Mouse (Mus musculus) midbrain, embryonic 16.5 days (tissue): ENCODE measurements around the gene Tmem131. TPM values are rescaled to one million over a fixed set of nuclear protein-coding genes. Genes with fewer than 3 reads are reported as not detected.

Experiments used
- ATAC-seq: fragments of 200-750 bp; cut with Nextera tagmentation; 2 replicates; pipeline ENCODE4 v1.8.0; 2017; ENCODE audit warnings: moderate TSS enrichment
- H3K27ac ChIP-seq: fragments of 300-500 bp; sonication (generic); 2 replicates; pipeline ENCODE4 v1.5.1; 2014; ENCODE audit warnings: mild to moderate bottlenecking, low read length, mixed read lengths
- H3K27me3 ChIP-seq: fragments of 300-500 bp; sonication (generic); 2 replicates; pipeline ENCODE4 v1.6.1; 2014; ENCODE audit warnings: low read depth, low read length, mixed read lengths; ENCODE audit not compliant: control insufficient read depth, insufficient read depth
- H3K36me3 ChIP-seq: fragments of 300-500 bp; sonication (generic); 2 replicates; pipeline ENCODE4 v1.6.1; 2014; ENCODE audit warnings: mild to moderate bottlenecking, low read length, moderate library complexity, mixed read lengths; ENCODE audit not compliant: control insufficient read depth, insufficient read depth
- H3K4me1 ChIP-seq: fragments of 300-500 bp; sonication (generic); 2 replicates; pipeline ENCODE4 v1.6.1; 2014; ENCODE audit warnings: mild to moderate bottlenecking, low read length, mixed read lengths; ENCODE audit not compliant: control insufficient read depth, insufficient read depth
- H3K4me2 ChIP-seq: fragments of 300-500 bp; sonication (generic); 2 replicates; pipeline ENCODE4 v1.6.1; 2014; ENCODE audit warnings: mild to moderate bottlenecking, low read length, mixed read lengths
- H3K4me3 ChIP-seq: fragments of 300-500 bp; sonication (generic); 2 replicates; pipeline ENCODE4 v1.5.1; 2014; ENCODE audit warnings: low read depth, mild to moderate bottlenecking, low read length, moderate library complexity, mixed read lengths
- H3K9ac ChIP-seq: fragments of 300-500 bp; sonication (generic); 2 replicates; pipeline ENCODE4 v1.6.1; 2014; ENCODE audit warnings: low read depth, low read length, mixed read lengths
- H3K9me3 ChIP-seq: fragments of 300-500 bp; sonication (generic); replicated peaks from 2 replicates; pipeline ENCODE4 v1.6.1; 2014; ENCODE audit warnings: mild to moderate bottlenecking, low read length, mixed read lengths; ENCODE audit not compliant: control insufficient read depth, poor library complexity, severe bottlenecking
- WGBS: fragments of 180-500 bp; shearing (Covaris S2); extraction: QIAGEN DNeasy Blood & Tissue Kit; methylation state at CpG from one replicate; pipeline ENCODE4 v1.1.7; 2014; 5-methylcytosine and 5-hydroxymethylcytosine counted together
- polyA plus RNA-seq: library from polyadenylated mRNA; unstranded; fragments of >200 nt; fragmentation: Nextera tagmentation; extraction: Ambion mirVana; gene quantifications from 2 replicates; pipeline ENCODE4 v1.2.1, GENCODE M21; 2015

Gene Tmem131
- polyA plus RNA-seq, 1 experiment from 2014 or later, result 14.0 TPM

- peaks cover 9% of the 10 kb centered on the region for H3K4me1 ChIP-seq
- H3K27ac ChIP-seq, result no peak overlapping the region
- H3K4me3 ChIP-seq, result no peak overlapping the region
- no peaks in the 10 kb centered on the region for H3K9me3 ChIP-seq
- 91% methylated on average over 5 of the region's 5 CpGs for WGBS
- no peak overlapping the region for H3K4me2 ChIP-seq
- no peaks in the 10 kb centered on the region for H3K36me3 ChIP-seq
- no peak overlapping the region for H3K9ac ChIP-seq
- ATAC-seq, result no peak
- H3K27me3 ChIP-seq, result no peaks in the 10 kb centered on the region
These were observed 54.5 kb downstream of the Tmem131 start for GRCm38 (mm10) chr1:36889016-36889415.

- Histone ChIP-seq H3K9ac (no peak overlapping the region), H3K9me3 (no peaks in the 10 kb centered on the region), H3K36me3 (no peaks in the 10 kb centered on the region), H3K4me2 (no peak overlapping the region), H3K27me3 (no peaks in the 10 kb centered on the region), H3K4me1 (peaks cover 9% of the 10 kb centered on the region), H3K4me3 (no peak overlapping the region), H3K27ac (no peak overlapping the region)
- 93% methylated on average over 3 of the region's 3 CpGs for WGBS
- no peak for ATAC-seq
These were observed 56.3 kb downstream of the Tmem131 start for GRCm38 (mm10) chr1:36887172-36887571.

- no peaks in the 10 kb centered on the region for H3K9me3 ChIP-seq
- H3K27ac ChIP-seq, result no peak overlapping the region
- ATAC-seq, result no peak
- no peak overlapping the region for H3K9ac ChIP-seq
- no peak overlapping the region for H3K4me3 ChIP-seq
- no peaks in the 10 kb centered on the region for H3K27me3 ChIP-seq
- H3K4me2 ChIP-seq, result no peak overlapping the region
- peaks cover 9% of the 10 kb centered on the region for H3K4me1 ChIP-seq
- 59% methylated on average over 4 of the region's 4 CpGs for WGBS
- no peaks in the 10 kb centered on the region for H3K36me3 ChIP-seq
These were observed 57.0 kb downstream of the Tmem131 start for GRCm38 (mm10) chr1:36886489-36886888.

DNA sequence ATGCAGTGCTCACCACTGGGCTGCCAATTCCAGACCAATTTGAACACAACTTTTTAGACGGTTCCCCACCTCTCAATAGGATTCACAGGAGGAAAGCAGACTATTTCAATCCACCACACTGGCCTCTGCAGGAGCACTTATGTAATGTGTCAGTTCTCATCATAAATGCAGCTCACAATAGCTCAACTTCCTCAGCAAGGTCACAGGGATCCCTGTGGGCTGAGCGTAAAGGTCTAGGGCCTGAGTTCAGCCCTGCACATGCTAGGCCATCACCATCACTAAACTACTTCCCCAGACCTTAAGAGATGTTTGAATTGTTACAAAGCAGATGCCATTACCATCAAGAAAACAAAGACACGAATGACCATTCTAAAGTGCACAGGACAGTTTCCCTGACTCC, 58.9 kb downstream of the Tmem131 start:
- no peak overlapping the region for H3K9ac ChIP-seq
- H3K36me3 ChIP-seq, result 0 out of 2 replicates have a peak, but pooled peaks cover 3% of the 10 kb centered on the region
- H3K27ac ChIP-seq, result no peak overlapping the region
- no peak for ATAC-seq
- H3K9me3 ChIP-seq, result no peaks in the 10 kb centered on the region
- WGBS, result 70% methylated on average over 3 of the region's 3 CpGs
- no peak overlapping the region for H3K4me3 ChIP-seq
- no peaks in the 10 kb centered on the region for H3K27me3 ChIP-seq
- H3K4me1 ChIP-seq, result no peaks in the 10 kb centered on the region
- H3K4me2 ChIP-seq, result no peak overlapping the region

DNA sequence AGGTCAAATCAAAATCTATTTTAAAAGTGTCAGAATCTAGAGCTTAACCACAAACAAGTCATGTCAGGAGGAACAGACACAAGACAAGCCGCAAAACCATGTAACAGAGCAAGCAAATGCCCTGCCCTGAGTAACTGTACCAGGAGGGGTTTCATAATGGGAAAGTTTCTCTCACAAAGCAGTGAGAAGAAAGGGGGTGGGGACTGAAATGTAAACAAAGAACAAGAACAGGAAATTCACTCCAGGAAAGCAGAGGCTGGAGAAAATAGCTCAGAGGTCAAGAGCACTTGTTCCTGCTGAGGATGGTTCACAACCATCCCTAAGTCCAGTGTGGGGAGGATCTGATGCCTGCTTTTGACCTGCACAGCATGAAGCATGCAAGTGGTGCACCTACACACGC, 59.7 kb downstream of the Tmem131 start:
- H3K9me3 ChIP-seq, result no peaks in the 10 kb centered on the region
- H3K4me3 ChIP-seq, result no peak overlapping the region
- 55% methylated on average over 2 of the region's 2 CpGs for WGBS
- no peaks in the 10 kb centered on the region for H3K4me1 ChIP-seq
- H3K9ac ChIP-seq, result no peak overlapping the region
- no peak overlapping the region for H3K4me2 ChIP-seq
- H3K27me3 ChIP-seq, result no peaks in the 10 kb centered on the region
- H3K27ac ChIP-seq, result 0 out of 2 replicates have a peak overlapping the region, but pooled peaks have one; percentile 13
- no peak for ATAC-seq
- 0 out of 2 replicates have a peak, but pooled peaks cover 3% of the 10 kb centered on the region for H3K36me3 ChIP-seq

DNA sequence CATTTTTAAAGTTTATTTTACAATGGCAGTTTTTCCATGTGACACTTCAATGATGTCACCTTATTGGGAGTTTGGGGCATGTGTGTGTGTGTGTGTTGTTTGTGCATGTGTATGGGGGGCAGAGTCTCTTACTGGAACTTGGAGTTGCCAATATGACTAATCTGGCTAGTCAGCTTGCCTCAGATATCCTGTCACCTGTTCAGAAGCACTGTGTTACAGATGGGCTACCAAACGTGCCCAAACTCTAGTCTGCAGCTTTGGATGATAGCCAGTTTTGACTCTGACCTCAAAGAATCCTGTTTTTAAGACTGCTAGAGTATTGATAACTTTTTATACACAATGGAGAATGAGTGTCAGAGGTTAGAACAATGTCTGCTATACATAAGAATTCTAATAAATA, 64.3 kb downstream of the Tmem131 start:
- Histone ChIP-seq H3K4me2 (no peak overlapping the region), H3K4me3 (no peak overlapping the region), H3K9ac (no peak overlapping the region), H3K4me1 (no peaks in the 10 kb centered on the region), H3K36me3 (0 out of 2 replicates have a peak, but pooled peaks cover 3% of the 10 kb centered on the region), H3K9me3 (no peaks in the 10 kb centered on the region), H3K27ac (no peak overlapping the region), H3K27me3 (no peaks in the 10 kb centered on the region)
- WGBS, result 68% methylated on average over 1 of the region's 1 CpGs
- ATAC-seq, result no peak

- no peak for ATAC-seq
- Histone ChIP-seq H3K9ac (no peak overlapping the region), H3K27ac (no peak overlapping the region), H3K4me2 (no peak overlapping the region), H3K4me3 (no peak overlapping the region), H3K27me3 (no peaks in the 10 kb centered on the region), H3K9me3 (no peaks in the 10 kb centered on the region), H3K4me1 (no peaks in the 10 kb centered on the region), H3K36me3 (0 out of 2 replicates have a peak, but pooled peaks cover 3% of the 10 kb centered on the region)
- 81% methylated on average over 1 of the region's 1 CpGs for WGBS
These were observed 66.3 kb downstream of the Tmem131 start for GRCm38 (mm10) chr1:36877126-36877525.

DNA sequence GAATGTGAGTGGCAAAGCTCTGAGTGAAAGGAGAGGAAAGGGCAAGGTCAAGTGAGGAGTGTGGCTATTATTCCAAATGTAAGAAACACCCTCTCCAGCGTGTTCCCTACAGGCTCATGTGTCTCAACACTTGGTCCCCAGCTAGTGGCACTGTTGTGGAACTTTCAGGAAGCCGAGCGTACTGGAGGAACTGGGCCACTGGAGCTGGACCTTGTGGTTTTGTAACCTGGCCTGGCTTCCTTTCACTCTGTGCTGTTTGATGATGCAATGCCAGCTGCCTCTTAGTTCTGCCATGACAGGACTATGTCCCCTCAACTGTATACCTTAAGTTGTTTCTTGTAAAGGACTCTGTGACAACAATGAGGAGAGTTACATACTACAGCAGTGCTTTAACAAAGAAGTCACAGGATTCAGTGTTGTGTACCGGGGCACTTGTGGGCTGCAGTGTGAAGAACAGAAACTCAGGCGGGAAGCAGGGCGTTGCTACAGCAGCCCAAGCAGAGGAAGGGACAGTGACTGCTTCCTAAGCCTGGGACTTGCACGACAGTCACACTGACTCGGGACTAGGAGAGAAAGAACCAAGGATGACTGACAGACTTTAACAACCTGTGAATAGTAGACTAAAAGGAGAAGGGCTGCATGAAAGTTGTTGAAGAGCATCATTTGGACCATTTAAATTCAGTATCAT, 68.4 kb downstream of the Tmem131 start:
- no peak overlapping the region for H3K27ac ChIP-seq
- no peak overlapping the region for H3K9ac ChIP-seq
- 77% methylated on average over 8 of the region's 8 CpGs for WGBS
- no peaks in the 10 kb centered on the region for H3K27me3 ChIP-seq
- no peaks in the 10 kb centered on the region for H3K36me3 ChIP-seq
- no peak overlapping the region for H3K4me3 ChIP-seq
- no peak overlapping the region for H3K4me2 ChIP-seq
- H3K4me1 ChIP-seq, result no peaks in the 10 kb centered on the region
- no peaks in the 10 kb centered on the region for H3K9me3 ChIP-seq
- ATAC-seq, result no peak

GRCm38 (mm10) chr1:36871238-36871637, 72.2 kb downstream of the Tmem131 start:
- no peak overlapping the region for H3K9ac ChIP-seq
- WGBS, result 86% methylated on average over 4 of the region's 4 CpGs
- no peak overlapping the region for H3K4me3 ChIP-seq
- no peak overlapping the region for H3K27ac ChIP-seq
- H3K4me2 ChIP-seq, result no peak overlapping the region
- no peaks in the 10 kb centered on the region for H3K36me3 ChIP-seq
- no peaks in the 10 kb centered on the region for H3K27me3 ChIP-seq
- ATAC-seq, result no peak
- no peaks in the 10 kb centered on the region for H3K9me3 ChIP-seq
- no peaks in the 10 kb centered on the region for H3K4me1 ChIP-seq
